Mouse (Mus musculus) kidney, embryonic 15.5 days (tissue): ENCODE data around the gene Uhrf1bp1. TPM values are rescaled to one million over a fixed set of nuclear protein-coding genes. Genes with fewer than 3 reads are reported as not detected.

Source experiments
- ATAC-seq: fragments of 200-750 bp; cut with Nextera tagmentation; replicated peaks from 2 replicates; pipeline ENCODE4 v1.8.0; 2017; ENCODE audit warnings: moderate TSS enrichment; ENCODE audit not compliant: low FRiP score
- H3K27ac ChIP-seq: fragments of 300-500 bp; sonication (generic); 2 replicates; pipeline ENCODE4 v1.5.1; 2015; ENCODE audit warnings: mild to moderate bottlenecking, inconsistent platforms
- H3K27me3 ChIP-seq: fragments of 300-500 bp; sonication (generic); 2 replicates; pipeline ENCODE4 v1.6.1; 2015; ENCODE audit warnings: inconsistent platforms
- H3K36me3 ChIP-seq: fragments of 300-500 bp; sonication (generic); 2 replicates; pipeline ENCODE4 v1.6.1; 2015; ENCODE audit warnings: inconsistent platforms
- H3K4me1 ChIP-seq: fragments of 300-500 bp; sonication (generic); 2 replicates; pipeline ENCODE4 v1.6.1; 2015; ENCODE audit warnings: inconsistent platforms
- H3K4me2 ChIP-seq: fragments of 300-500 bp; sonication (generic); 2 replicates; pipeline ENCODE4 v1.6.1; 2015; ENCODE audit warnings: moderate library complexity, mild to moderate bottlenecking, inconsistent platforms
- H3K4me3 ChIP-seq: fragments of 300-500 bp; sonication (generic); replicated peaks from 2 replicates; pipeline ENCODE4 v1.5.1; 2015; ENCODE audit warnings: mild to moderate bottlenecking, inconsistent platforms
- H3K9ac ChIP-seq: fragments of 300-500 bp; sonication (generic); 2 replicates; pipeline ENCODE4 v1.6.1; 2015; ENCODE audit warnings: mild to moderate bottlenecking, inconsistent platforms
- H3K9me3 ChIP-seq: fragments of 300-500 bp; sonication (generic); replicated peaks from 2 replicates; pipeline ENCODE4 v1.6.1; 2016; ENCODE audit warnings: inconsistent platforms
- WGBS: fragments of 180-500 bp; shearing (Covaris S2); methylation state at CpG from one replicate; pipeline ENCODE4 v1.1.7; 2015; ENCODE audit warnings: mixed read lengths; 5-methylcytosine and 5-hydroxymethylcytosine counted together
- polyA plus RNA-seq: library from polyadenylated mRNA; unstranded; fragments of >200 nt; fragmentation: Nextera tagmentation; extraction: Ambion mirVana; gene quantifications from 2 replicates; pipeline ENCODE4 v1.2.1, GENCODE M21; 2015

Uhrf1bp1 gene
- polyA plus RNA-seq, 1 experiment from 2014 or later, result 7.9 TPM

DNA sequence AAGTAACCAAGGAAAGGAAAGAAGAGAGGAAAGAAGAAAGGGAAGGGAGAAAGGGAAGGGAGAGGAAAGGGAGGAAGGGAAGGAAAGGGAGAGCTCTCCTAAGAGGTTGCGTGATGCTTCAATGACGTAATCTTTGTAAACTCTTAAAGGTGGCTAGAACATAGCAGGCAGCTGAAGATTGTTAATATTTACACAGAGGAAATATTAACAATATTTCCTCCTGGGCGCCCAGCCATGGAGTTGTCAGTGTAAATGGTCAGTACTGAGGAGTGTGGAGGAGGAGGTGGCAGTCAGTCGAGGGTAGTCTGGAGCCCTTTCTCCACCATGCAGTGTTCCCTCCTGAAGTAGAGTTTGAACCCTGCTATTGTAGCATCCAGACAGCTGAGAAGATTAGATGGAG, 68.8 kb downstream of the Uhrf1bp1 start:
- Histone ChIP-seq H3K27ac (peak overlapping the region; percentile 18; the same call in 1 of the 2 replicates), H3K4me3 (no peak overlapping the region), H3K36me3 (0 out of 2 replicates have a peak, but pooled peaks cover 3% of the 10 kb centered on the region), H3K27me3 (no peaks in the 10 kb centered on the region), H3K9me3 (no peaks in the 10 kb centered on the region), H3K9ac (no peak overlapping the region), H3K4me2 (no peak overlapping the region), H3K4me1 (peaks cover 28% of the 10 kb centered on the region)
- 62% methylated on average over 4 of the region's 4 CpGs for WGBS
- no peak for ATAC-seq

DNA sequence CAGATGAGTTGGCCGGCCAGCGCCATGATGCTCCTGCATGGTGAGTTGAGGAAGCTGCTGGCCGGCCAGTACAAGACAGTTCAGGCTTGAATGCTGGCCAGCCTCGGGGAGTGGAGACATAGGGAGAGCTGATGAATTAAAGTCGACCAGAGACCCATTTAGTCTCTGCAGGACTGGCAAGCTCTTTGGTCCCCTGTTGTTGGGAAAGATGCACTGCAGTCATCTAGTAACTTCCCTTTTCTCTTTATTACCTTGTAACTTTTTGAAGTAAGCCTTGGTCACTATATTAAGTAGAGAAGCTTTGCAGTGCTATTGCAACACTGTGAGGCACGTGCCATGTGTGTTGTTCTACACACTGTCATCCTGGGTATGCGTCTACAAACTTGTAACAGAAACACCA, 69.3 kb downstream of the Uhrf1bp1 start:
- no peak overlapping the region for H3K9ac ChIP-seq
- peaks cover 26% of the 10 kb centered on the region for H3K4me1 ChIP-seq
- H3K36me3 ChIP-seq, result 0 out of 2 replicates have a peak, but pooled peaks cover 3% of the 10 kb centered on the region
- H3K27ac ChIP-seq, result 0 out of 2 replicates have a peak overlapping the region, but pooled peaks have one; percentile 18
- 64% methylated on average over 7 of the region's 7 CpGs for WGBS
- H3K4me2 ChIP-seq, result no peak overlapping the region
- H3K27me3 ChIP-seq, result no peaks in the 10 kb centered on the region
- ATAC-seq, result no peak
- H3K9me3 ChIP-seq, result no peaks in the 10 kb centered on the region
- no peak overlapping the region for H3K4me3 ChIP-seq

DNA sequence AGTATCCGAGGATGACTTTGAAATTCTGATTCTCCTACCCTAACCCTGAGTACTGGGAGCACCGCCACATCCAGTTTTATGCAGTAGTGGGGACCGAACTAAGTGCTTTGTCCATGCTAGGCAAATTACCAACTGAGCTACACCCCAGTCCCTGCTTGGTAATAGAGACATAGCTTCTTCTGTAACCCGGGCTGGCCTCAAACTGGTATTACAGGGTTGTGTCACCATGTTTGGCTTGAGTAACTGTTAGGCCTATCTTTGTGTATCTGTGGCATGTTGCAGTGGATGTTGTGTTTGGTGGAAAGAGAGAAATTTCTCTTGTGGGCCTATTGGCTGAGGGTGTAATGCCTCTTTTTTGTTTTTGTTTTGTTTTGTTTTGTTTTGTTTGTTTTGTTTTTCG, 74.0 kb downstream of the Uhrf1bp1 start:
- no peak overlapping the region for H3K4me2 ChIP-seq
- H3K27ac ChIP-seq, result no peak overlapping the region
- 90% methylated on average over 5 of the region's 5 CpGs for WGBS
- H3K9me3 ChIP-seq, result no peaks in the 10 kb centered on the region
- no peak overlapping the region for H3K9ac ChIP-seq
- ATAC-seq, result no peak
- H3K27me3 ChIP-seq, result no peaks in the 10 kb centered on the region
- peaks cover 30% of the 10 kb centered on the region for H3K4me1 ChIP-seq
- no peak overlapping the region for H3K4me3 ChIP-seq
- no peaks in the 10 kb centered on the region for H3K36me3 ChIP-seq

DNA sequence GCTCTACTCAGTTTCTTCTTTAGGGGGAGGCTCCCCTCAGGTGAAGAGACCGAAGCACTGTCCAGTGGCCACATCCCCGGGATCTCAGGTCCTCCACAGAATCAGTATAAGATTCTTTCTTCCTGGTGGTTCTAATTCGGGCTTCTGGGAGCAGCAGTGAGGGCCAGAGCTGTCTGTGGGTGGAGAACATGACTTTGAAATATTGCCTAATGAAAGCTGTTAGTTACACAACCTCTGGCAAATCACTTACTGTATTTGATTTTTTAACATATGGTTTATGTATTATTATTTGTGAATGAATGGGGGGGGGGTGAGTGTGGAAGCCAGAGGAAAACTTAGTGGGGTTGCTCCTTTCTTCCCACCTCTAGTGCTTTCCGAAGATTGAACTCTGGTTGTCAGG, 75.6 kb downstream of the Uhrf1bp1 start:
- no peaks in the 10 kb centered on the region for H3K27me3 ChIP-seq
- H3K4me3 ChIP-seq, result no peak overlapping the region
- no peaks in the 10 kb centered on the region for H3K36me3 ChIP-seq
- no peaks in the 10 kb centered on the region for H3K9me3 ChIP-seq
- ATAC-seq, result no peak
- WGBS, result 65% methylated on average over 4 of the region's 4 CpGs
- no peak overlapping the region for H3K9ac ChIP-seq
- H3K4me2 ChIP-seq, result no peak overlapping the region
- peaks cover 24% of the 10 kb centered on the region for H3K4me1 ChIP-seq
- H3K27ac ChIP-seq, result no peak overlapping the region

DNA sequence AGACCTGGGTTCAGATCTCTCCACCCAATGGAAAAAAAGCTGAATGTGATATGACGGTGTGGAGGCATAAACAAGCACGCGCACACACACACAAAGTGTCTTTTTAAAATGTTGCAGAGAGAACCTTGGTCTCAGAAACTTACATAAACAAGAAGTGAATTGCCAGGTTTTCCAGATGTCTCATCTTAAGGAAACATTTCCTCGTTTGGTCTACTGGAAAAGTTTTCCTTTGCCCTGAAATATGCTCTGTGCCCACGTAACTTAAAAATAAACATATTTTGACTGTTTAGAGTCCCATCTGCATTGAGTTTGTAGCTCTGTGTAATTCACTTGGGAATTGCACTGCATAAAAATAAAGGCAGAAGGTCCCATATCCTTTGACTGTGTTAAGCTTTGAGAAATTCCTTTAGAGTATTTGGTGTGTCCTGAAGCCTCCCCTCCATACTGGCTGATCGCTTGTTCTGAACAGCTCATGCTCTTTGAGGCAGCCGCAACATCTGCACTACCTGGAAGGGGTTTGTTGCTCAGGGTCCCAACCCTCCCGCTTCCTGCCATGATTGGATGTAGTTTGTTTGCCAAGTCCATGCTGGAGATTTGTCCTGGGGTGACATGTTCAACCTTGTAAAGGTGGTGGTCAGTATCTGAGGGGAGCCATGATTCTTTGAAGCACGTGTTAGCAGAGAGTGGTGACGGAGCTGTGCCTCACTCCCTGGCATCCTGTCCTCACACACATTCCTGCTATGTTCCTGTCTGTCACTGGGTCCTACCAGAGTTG, 78.1 kb downstream of the Uhrf1bp1 start:
- WGBS, result 82% methylated on average over 10 of the region's 10 CpGs
- H3K27ac ChIP-seq, result peak overlapping the region; percentile 20; the same call in 1 of the 2 replicates

DNA sequence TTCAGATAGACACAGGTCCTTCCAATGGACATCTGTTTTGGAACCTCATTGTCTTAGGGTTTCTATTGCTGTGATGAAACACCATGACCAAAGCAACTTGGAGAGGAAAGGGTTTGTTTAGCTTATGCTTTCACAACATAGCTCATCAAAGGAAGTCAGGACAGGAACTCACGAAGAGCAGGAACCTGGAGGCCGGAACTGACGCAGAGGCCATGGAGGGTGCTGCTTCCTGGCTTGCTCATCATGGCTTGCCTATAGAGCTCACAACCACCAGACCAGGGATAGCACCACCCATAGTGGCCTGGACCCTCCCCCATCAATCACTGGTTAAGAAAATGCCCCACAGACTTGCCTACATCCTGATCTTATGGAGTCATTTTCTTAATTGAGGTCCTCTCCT, 78.8 kb downstream of the Uhrf1bp1 start:
- peaks cover 52% of the 10 kb centered on the region for H3K4me1 ChIP-seq
- WGBS, result 80% methylated on average over 3 of the region's 3 CpGs
- no peaks in the 10 kb centered on the region for H3K9me3 ChIP-seq
- no peaks in the 10 kb centered on the region for H3K27me3 ChIP-seq
- no peak overlapping the region for H3K27ac ChIP-seq
- H3K36me3 ChIP-seq, result no peaks in the 10 kb centered on the region
- H3K4me3 ChIP-seq, result no peak overlapping the region
- no peak overlapping the region for H3K9ac ChIP-seq
- ATAC-seq, result no peak
- no peak overlapping the region for H3K4me2 ChIP-seq

More for the DNA sequence above, 78.1 kb downstream of the Uhrf1bp1 start:
- Histone ChIP-seq H3K27me3 (no peaks in the 10 kb centered on the region), H3K9ac (no peak overlapping the region), H3K4me3 (no peak overlapping the region), H3K9me3 (no peaks in the 10 kb centered on the region), H3K36me3 (no peaks in the 10 kb centered on the region), H3K4me2 (no peak overlapping the region), H3K4me1 (peaks cover 46% of the 10 kb centered on the region)
- ATAC-seq, result no peak

DNA sequence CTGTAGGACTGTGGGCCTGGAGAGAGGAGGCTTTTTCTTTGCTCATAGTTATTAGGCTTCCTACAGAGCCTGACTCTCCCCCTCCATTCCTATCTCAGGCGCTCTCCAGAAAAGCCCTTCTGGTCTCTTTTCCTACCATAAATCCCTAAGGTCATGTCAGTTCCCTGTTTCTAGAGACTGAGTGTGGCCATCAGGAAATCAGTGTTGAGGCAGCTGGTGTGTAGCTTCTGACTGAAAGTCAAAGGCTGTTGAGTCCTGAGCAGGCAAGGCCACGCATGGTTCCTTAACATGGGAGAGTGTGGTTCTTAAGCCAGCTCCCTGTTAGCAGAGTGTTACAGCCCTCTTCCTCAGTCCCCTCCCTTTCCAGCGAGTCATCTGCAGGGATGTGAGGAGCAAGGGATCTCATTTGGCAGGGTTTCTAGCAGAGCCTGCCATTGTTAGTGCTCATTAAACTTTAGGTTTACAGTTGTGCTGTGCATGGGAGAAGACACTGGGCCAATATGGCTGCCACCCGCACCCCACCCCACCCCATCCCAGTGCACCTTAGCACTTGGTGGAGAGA, 80.9 kb downstream of the Uhrf1bp1 start:
- Histone ChIP-seq H3K9ac (no peak overlapping the region), H3K9me3 (no peaks in the 10 kb centered on the region), H3K4me1 (peaks cover 55% of the 10 kb centered on the region), H3K27ac (no peak overlapping the region), H3K27me3 (no peaks in the 10 kb centered on the region), H3K4me3 (no peak overlapping the region), H3K4me2 (no peak overlapping the region), H3K36me3 (no peaks in the 10 kb centered on the region)
- WGBS, result 70% methylated on average over 4 of the region's 4 CpGs
- no peak for ATAC-seq

DNA sequence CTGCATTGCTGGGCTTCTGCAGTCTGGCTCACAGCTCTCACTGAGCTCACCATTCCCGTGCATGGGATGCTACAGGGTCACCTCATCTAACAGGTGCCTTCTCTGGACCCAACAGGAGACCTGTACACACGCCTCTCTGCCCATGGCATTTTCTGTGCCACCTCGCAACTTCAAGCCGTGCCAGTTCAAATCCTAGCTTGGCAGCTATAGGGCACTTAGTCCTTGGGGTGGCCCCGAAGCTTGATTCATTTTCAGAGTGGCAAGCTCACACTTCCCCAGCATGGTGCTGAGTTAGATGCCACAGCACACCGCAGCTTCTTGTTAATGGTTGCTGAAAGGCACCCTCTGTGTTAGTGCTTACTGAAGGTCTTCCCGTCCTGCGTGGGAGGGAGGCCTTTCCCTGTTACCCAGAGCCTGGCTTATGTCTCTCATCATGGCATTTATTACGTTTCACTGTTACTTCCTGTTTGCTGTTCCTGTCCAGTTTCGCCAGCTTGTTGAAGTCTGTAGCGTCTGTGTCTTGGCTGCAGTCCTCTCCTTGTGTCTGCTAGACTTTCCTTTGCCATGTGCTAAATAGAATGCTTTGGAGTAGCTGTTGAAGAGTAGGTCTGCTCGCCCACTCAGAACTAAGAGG, 82.0 kb downstream of the Uhrf1bp1 start:
- 56% methylated on average over 12 of the region's 12 CpGs for WGBS
- no peak overlapping the region for H3K4me2 ChIP-seq
- H3K36me3 ChIP-seq, result no peaks in the 10 kb centered on the region
- no peak overlapping the region for H3K4me3 ChIP-seq
- no peaks in the 10 kb centered on the region for H3K27me3 ChIP-seq
- peaks cover 44% of the 10 kb centered on the region for H3K4me1 ChIP-seq
- no peak for ATAC-seq
- H3K9ac ChIP-seq, result no peak overlapping the region
- H3K9me3 ChIP-seq, result no peaks in the 10 kb centered on the region
- peak overlapping the region; percentile 30 for H3K27ac ChIP-seq

DNA sequence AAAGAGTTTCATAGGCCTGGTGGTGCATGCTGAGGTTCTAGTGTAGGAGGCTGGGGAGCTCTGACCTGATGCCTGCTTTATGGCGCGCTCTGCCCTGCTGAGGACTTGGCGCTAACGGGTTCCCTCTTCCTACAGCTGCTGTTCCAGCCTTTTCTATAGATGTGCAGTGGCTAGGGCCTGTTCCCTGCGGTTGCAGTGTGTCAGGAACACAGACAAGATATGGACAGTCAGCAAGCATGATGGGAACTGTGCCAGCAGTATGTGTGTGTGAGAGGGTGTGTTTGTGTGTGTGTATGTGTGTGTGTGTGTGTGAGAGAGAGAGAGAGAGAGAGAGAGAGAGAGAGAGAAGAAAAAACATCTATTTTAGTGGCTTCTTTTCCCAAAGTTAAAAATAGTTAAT, 82.8 kb downstream of the Uhrf1bp1 start:
- Histone ChIP-seq H3K9me3 (no peaks in the 10 kb centered on the region), H3K36me3 (no peaks in the 10 kb centered on the region), H3K4me2 (no peak overlapping the region), H3K27me3 (no peaks in the 10 kb centered on the region), H3K9ac (no peak overlapping the region), H3K4me1 (peaks cover 43% of the 10 kb centered on the region), H3K4me3 (no peak overlapping the region), H3K27ac (peak overlapping the region; percentile 61; the same call in 1 of the 2 replicates)
- WGBS, result 84% methylated on average over 5 of the region's 5 CpGs
- no peak for ATAC-seq

DNA sequence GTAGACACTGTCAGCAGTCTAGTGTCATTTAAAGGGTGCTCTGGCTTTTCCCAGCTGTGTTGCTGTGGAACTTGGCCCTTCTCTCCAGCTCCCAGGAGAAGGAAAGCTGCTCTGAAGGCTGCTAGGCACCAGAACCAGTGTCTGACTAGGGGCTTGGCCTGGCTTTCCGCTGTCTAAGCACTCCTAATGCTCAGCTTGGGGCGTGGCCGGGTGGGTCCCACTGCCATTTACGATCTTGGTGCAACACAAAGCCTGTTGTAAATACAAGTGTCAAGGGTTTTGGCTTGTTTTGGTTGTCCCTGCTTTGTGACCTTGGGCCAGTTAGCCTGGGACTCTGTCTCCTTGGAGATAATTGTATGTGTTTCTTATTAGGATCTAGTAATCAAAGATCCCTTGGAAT, 84.1 kb downstream of the Uhrf1bp1 start:
- Histone ChIP-seq H3K4me3 (no peak overlapping the region), H3K27ac (peak overlapping the region; percentile 14; the same call in 1 of the 2 replicates), H3K4me1 (peaks cover 45% of the 10 kb centered on the region), H3K9me3 (no peaks in the 10 kb centered on the region), H3K36me3 (no peaks in the 10 kb centered on the region), H3K4me2 (no peak overlapping the region), H3K27me3 (no peaks in the 10 kb centered on the region), H3K9ac (no peak overlapping the region)
- ATAC-seq, result no peak
- 27% methylated on average over 4 of the region's 4 CpGs for WGBS

DNA sequence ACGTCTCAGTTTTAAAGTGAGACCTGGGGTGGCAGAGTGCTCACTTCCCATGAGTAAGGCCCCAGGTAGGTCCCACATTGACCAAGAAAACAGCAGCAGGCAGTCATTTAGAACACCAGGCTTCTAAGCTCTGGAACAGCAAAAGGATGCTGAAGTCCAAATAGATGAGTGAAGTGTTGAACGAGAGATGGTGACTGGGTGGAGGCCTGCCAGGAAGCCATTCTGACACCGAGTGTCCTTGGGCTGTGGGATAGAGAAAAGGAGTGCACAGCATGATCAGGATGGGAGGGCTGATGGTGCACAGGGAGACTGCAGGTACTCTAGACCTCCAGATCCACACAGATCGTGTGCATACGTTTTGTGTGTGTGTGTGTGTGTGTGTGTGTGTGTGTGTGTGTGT, 84.9 kb downstream of the Uhrf1bp1 start:
- Histone ChIP-seq H3K9me3 (no peaks in the 10 kb centered on the region), H3K9ac (no peak overlapping the region), H3K27ac (no peak overlapping the region), H3K4me2 (no peak overlapping the region), H3K36me3 (no peaks in the 10 kb centered on the region), H3K4me1 (peaks cover 53% of the 10 kb centered on the region), H3K27me3 (no peaks in the 10 kb centered on the region), H3K4me3 (no peak overlapping the region)
- 79% methylated on average over 5 of the region's 5 CpGs for WGBS
- no peak for ATAC-seq

DNA sequence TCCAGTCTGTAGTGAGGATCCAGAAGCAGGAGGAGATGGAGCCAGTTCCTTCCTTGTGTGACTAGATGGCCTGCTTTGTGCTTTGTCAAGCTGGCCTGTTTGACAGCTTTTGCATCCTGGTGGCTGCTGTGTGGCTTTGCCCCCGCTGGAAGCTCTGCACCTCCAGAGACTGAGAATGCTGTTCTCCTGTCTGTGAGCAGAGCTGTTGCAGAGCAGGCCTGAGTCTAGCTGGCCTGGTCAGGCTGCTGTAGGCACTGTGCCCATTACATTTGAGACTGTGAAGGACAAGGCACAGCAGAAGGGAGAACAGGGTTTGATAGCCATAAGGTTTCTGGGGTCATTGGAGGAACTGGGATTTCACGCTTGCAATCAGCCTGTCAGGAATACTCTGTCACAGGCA, 85.5 kb downstream of the Uhrf1bp1 start:
- H3K27me3 ChIP-seq, result no peaks in the 10 kb centered on the region
- no peaks in the 10 kb centered on the region for H3K36me3 ChIP-seq
- no peak overlapping the region for H3K4me3 ChIP-seq
- no peak overlapping the region for H3K4me2 ChIP-seq
- 71% methylated on average over 2 of the region's 2 CpGs for WGBS
- H3K9me3 ChIP-seq, result no peaks in the 10 kb centered on the region
- H3K27ac ChIP-seq, result no peak overlapping the region
- H3K9ac ChIP-seq, result no peak overlapping the region
- no peak for ATAC-seq
- H3K4me1 ChIP-seq, result peaks cover 54% of the 10 kb centered on the region
